ENCODE assay signal across 9 mouse cellular contexts in the genomic region with DNA sequence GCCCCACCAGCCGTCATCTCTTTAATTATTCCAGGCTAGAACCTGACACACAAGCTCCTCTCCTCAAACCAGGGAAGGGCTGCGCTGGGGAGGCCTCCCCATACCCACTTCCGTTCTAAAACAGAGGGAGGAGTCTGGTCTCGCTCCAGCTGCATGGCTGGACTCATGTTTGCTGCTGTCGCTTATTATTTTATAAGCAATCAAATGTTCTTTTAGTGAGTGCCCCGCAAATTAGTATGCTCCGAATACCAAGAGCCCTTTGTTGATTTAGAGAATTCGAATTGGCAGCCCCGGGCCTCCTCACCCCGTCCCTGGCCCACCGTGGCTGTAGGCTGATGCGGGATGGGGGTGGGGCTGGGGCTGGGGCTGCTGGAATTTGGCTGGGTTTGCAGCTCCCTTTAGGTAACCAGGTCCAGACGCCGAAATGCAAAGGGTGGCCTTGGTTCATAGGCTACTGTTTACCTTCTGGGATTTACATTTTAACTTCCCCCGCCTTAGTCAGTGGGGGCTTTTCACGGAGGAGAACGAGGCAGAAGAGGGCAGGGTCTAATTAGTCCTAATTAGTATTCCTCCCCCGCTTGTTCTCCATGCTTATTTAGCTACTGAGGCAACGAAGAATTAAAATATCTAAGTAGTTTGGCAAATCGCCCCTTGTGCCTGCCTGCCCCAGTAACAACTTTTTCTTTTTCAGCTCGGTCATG. TPM values are rescaled to one million over a fixed set of nuclear protein-coding genes. Genes with fewer than 3 reads are reported as not detected.
DNase-seq lines count a peak whose midpoint lies in the region; ATAC-seq and TF ChIP-seq lines count a peak whose summit lies in the region.
"Had no signal": no experiment of that assay in that cellular context is flagged by ENCODE, and none has a peak within 500 bp of the region (broad histone marks: within the 10 kb centered on the region; RNA-seq: fewer than 3 reads in every experiment).

No protein-coding gene starts in this region.

- H3K9me3 ChIP-seq in midbrain, embryonic 12.5 days, result no peaks in the 10 kb centered on the region

- H3K27me3 ChIP-seq in heart, adult 2 months (ENCODE audit: control insufficient read depth, insufficient read depth, low read length), result no peaks in the 10 kb centered on the region
- H3K27me3 ChIP-seq in midbrain, embryonic 12.5 days, result peaks cover 53% of the 10 kb centered on the region
- H3K27me3 ChIP-seq: Patski had no signal

- no peaks in the 10 kb centered on the region for H3K36me3 ChIP-seq in heart, adult 2 months (ENCODE audit: control insufficient read depth, insufficient read depth, low read length)
- no peaks in the 10 kb centered on the region for H3K36me3 ChIP-seq in midbrain, embryonic 12.5 days

- no peak for TF ChIP-seq CTCF in heart, adult 2 months (IDR thresholded peaks at IDR 0.05)

- no peak for TF ChIP-seq POLR2A in heart, adult 2 months (IDR thresholded peaks at IDR 0.05; ENCODE audit: insufficient read depth, low read depth, low read length)

- no peak overlapping the region for H3K9ac ChIP-seq in heart, adult 2 months (ENCODE audit: low read depth, low read length)
- H3K9ac ChIP-seq in midbrain, embryonic 12.5 days (replicated peaks), result no peak overlapping the region

- peaks cover 16% of the 10 kb centered on the region for H3K4me1 ChIP-seq in heart, adult 2 months (ENCODE audit: control insufficient read depth, insufficient read depth, low read length)
- H3K4me1 ChIP-seq in midbrain, embryonic 12.5 days, result peaks cover 35% of the 10 kb centered on the region

- intact Hi-C loops in heart, postnatal 25 days (cut with DNase I), result no loop called here
- intact Hi-C loops in heart, adult 2 months (cut with DNase I), result no loop called here
- intact Hi-C loops in left cerebral cortex, postnatal 36 days (cut with DNase I), result no loop called here

- peak overlapping the region; percentile 63 for H3K27ac ChIP-seq in heart, adult 2 months
- H3K27ac ChIP-seq in midbrain, embryonic 12.5 days (replicated peaks), result peak overlapping the region; percentile 49; the same call in 1 of the 2 replicates

- WGBS in heart, adult 2 months, result 25% methylated on average over 21 of the region's 21 CpGs
- 2% methylated on average over 21 of the region's 21 CpGs for WGBS in midbrain, embryonic 12.5 days

- ATAC-seq in midbrain, embryonic 12.5 days (ENCODE audit: low FRiP score, low read depth), result peak; percentile 47

- peak; percentile 45 to 62 for DNase-seq in heart, adult 18-20 months
- no peak for DNase-seq in heart, postnatal 25 days (ENCODE audit: low spot score)
- DNase-seq in adrenal gland, postnatal 25 days, result peak; percentile 35
- DNase-seq in heart, adult 2 months, result peak; percentile 36 to 40
- peak; percentile 29 to 43 for DNase-seq in kidney, postnatal 36 days
- DNase-seq in ovary, postnatal 10 days (ENCODE audit: low spot score), result no peak
- no peak for DNase-seq in left cerebral cortex, postnatal 36 days (ENCODE audit: low spot score in 2 of 2)

- H3K79me2 ChIP-seq in heart, adult 2 months (replicated peaks; ENCODE audit: control insufficient read depth, insufficient read depth, low read length), result no peaks in the 10 kb centered on the region

- peak overlapping the region; percentile 43 for H3K4me2 ChIP-seq in midbrain, embryonic 12.5 days (replicated peaks)

- H3K4me3 ChIP-seq in heart, adult 2 months, result peak overlapping the region; percentile 10; the same call in 1 of the 2 replicates
- peak overlapping the region; percentile 20 for H3K4me3 ChIP-seq in midbrain, embryonic 12.5 days

- no peak for TF ChIP-seq EP300 in heart, adult 2 months (IDR thresholded peaks at IDR 0.05; ENCODE audit: insufficient read depth, low read depth, low read length)

RNA-seq across cellular contexts. Expression of a gene that starts 3.4 kb away (rescaled TPM):
- 10 to 100 TPM; 91.3 to 97.2 TPM for total RNA-seq in heart, adult 18-20 months (2021)
- total RNA-seq in heart, postnatal 25 days (2021), result 10 to 100 TPM; 73.9 to 80.2 TPM
- total RNA-seq in adrenal gland, postnatal 25 days (2021), result 159 and 212 TPM in 2 replicates
- 10 to 100 TPM; 83.2 to 95.3 TPM for total RNA-seq in heart, adult 2 months (2021)
- 95.7 and 123 TPM in 2 replicates for polyA plus RNA-seq in heart, adult 2 months (2012; rRNA removed)
- 24.1 and 31.0 TPM in 2 replicates for polyA plus RNA-seq in midbrain, embryonic 12.5 days (2016; fragmentation: Nextera tagmentation; extraction: Ambion mirVana)
- 10 to 100 TPM; 35.6 to 37.1 TPM for total RNA-seq in left cerebral cortex, postnatal 36 days (2021)

RNA-seq across cellular contexts. Expression of a gene that starts 39.0 kb away (rescaled TPM):
- total RNA-seq in heart, adult 18-20 months (2021), result not detected
- total RNA-seq in heart, postnatal 25 days (2021), result under 1 TPM in 1 of 2 experiments, not detected in 1; 0.10 TPM
- total RNA-seq in adrenal gland, postnatal 25 days (2021), result not detected in 2 replicates
- total RNA-seq in heart, adult 2 months (2021), result not detected
- polyA plus RNA-seq in heart, adult 2 months (2012; rRNA removed), result 0.15 and 0.33 TPM in 2 replicates
- 0.08 and 0.10 TPM in 2 replicates for polyA plus RNA-seq in midbrain, embryonic 12.5 days (2016; fragmentation: Nextera tagmentation; extraction: Ambion mirVana)
- under 1 TPM in 1 of 2 experiments, not detected in 1; 0.10 TPM for total RNA-seq in left cerebral cortex, postnatal 36 days (2021)
- polyA plus RNA-seq: Patski had no signal

Comparison
In these comparisons a context has a peak if more than half of its experiments do, and no peak if none do; other contexts are left out.
1. DNase-seq: peak in heart, adult 18-20 months (2 of 2), adrenal gland, postnatal 25 days (single experiment), heart, adult 2 months (2 of 2) and kidney, postnatal 36 days (2 of 2); none in heart, postnatal 25 days (single experiment), ovary, postnatal 10 days (single experiment) and left cerebral cortex, postnatal 36 days (0 of 2).